Mouse (Mus musculus): Measurements from ENCODE around the gene Rab23. TPM values are rescaled to one million over a fixed set of nuclear protein-coding genes. Genes with fewer than 3 reads are reported as not detected.

Rab23 gene
- polyA plus RNA-seq, 1 experiment from 2014 or later: 23.7 TPM

DNA sequence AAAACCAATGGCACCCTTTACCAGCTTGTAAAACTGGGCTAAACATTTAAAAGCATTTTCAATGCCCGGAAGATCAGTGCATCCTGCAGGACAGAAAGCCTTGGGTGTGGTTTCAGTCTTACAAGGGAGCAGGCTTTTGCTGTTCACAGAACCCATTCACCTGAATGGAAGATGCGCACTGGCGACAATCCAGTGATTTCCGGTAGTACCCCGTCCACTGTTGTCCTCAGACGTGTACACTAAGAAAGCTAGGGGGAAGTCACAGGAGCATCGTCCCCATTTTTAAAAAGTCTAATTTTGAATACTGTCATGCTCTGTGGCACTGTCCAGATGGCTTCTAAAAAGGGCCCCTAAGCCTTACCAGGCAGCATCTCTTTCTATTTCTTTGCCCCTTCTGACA lies 36.1 kb downstream of the Rab23 start:
- 74% methylated on average over 7 of the region's 7 CpGs for WGBS

GRCm38 (mm10) chr1:33756258-33757032 lies 36.8 kb downstream of the Rab23 start:
- H3K4me3 ChIP-seq (ENCODE audit: low read depth, low read length): peak overlapping the region; percentile 63
- no peaks in the 10 kb centered on the region for H3K9me3 ChIP-seq (replicated peaks; ENCODE audit: control insufficient read depth, low read length)
- ATAC-seq (no peak), DNase-seq (ENCODE audit: low spot score) (no peak)
- H3K4me2 ChIP-seq (ENCODE audit: low read length): peak overlapping the region; percentile 96
- no peak overlapping the region for H3K27ac ChIP-seq (ENCODE audit: low read depth, low read length)
- H3K27me3 ChIP-seq (replicated peaks; ENCODE audit: control insufficient read depth, insufficient read depth, low read length): no peaks in the 10 kb centered on the region
- H3K9ac ChIP-seq (ENCODE audit: low read length): peak overlapping the region; percentile 79
- 21% methylated on average over 18 of the region's 18 CpGs for WGBS
- peaks cover 7% of the 10 kb centered on the region; the same call in 1 of the 2 replicates for H3K36me3 ChIP-seq (ENCODE audit: control insufficient read depth, insufficient read depth, low read length)
- peaks cover 10% of the 10 kb centered on the region; the same call in 1 of the 2 replicates for H3K4me1 ChIP-seq (ENCODE audit: control insufficient read depth, insufficient read depth, low read length)

More for the DNA sequence above, 36.1 kb downstream of the Rab23 start:
- H3K9me3 ChIP-seq (replicated peaks; ENCODE audit: control insufficient read depth, low read length): no peaks in the 10 kb centered on the region
- H3K4me1 ChIP-seq (ENCODE audit: control insufficient read depth, insufficient read depth, low read length): peaks cover 10% of the 10 kb centered on the region; the same call in 1 of the 2 replicates
- H3K36me3 ChIP-seq (ENCODE audit: control insufficient read depth, insufficient read depth, low read length): peaks cover 6% of the 10 kb centered on the region; the same call in 1 of the 2 replicates
- no peak overlapping the region for H3K4me3 ChIP-seq (ENCODE audit: low read depth, low read length)
- DNase-seq (ENCODE audit: low spot score) (no peak), ATAC-seq (no peak)
- no peak overlapping the region for H3K27ac ChIP-seq (ENCODE audit: low read depth, low read length)
- H3K9ac ChIP-seq (ENCODE audit: low read length): no peak overlapping the region
- peak overlapping the region; percentile 96 for H3K4me2 ChIP-seq (ENCODE audit: low read length)
- no peaks in the 10 kb centered on the region for H3K27me3 ChIP-seq (replicated peaks; ENCODE audit: control insufficient read depth, insufficient read depth, low read length)

GRCm38 (mm10) chr1:33757033-33757413 lies 37.3 kb downstream of the Rab23 start:
- H3K9ac ChIP-seq (ENCODE audit: low read length): peak overlapping the region; percentile 79
- no peaks in the 10 kb centered on the region for H3K9me3 ChIP-seq (replicated peaks; ENCODE audit: control insufficient read depth, low read length)
- DNase-seq (ENCODE audit: low spot score) (peak; percentile 41), ATAC-seq (peak; percentile 43)
- H3K27me3 ChIP-seq (replicated peaks; ENCODE audit: control insufficient read depth, insufficient read depth, low read length): no peaks in the 10 kb centered on the region
- peak overlapping the region; percentile 63 for H3K4me3 ChIP-seq (ENCODE audit: low read depth, low read length)
- H3K27ac ChIP-seq (ENCODE audit: low read depth, low read length): no peak overlapping the region
- whole genome bisulfite sequencing: 8% methylated on average over 14 of the region's 14 CpGs
- H3K36me3 ChIP-seq (ENCODE audit: control insufficient read depth, insufficient read depth, low read length): peaks cover 7% of the 10 kb centered on the region; the same call in 1 of the 2 replicates
- H3K4me1 ChIP-seq (ENCODE audit: control insufficient read depth, insufficient read depth, low read length): peaks cover 10% of the 10 kb centered on the region; the same call in 1 of the 2 replicates
- H3K4me2 ChIP-seq (ENCODE audit: low read length): peak overlapping the region; percentile 96

DNA sequence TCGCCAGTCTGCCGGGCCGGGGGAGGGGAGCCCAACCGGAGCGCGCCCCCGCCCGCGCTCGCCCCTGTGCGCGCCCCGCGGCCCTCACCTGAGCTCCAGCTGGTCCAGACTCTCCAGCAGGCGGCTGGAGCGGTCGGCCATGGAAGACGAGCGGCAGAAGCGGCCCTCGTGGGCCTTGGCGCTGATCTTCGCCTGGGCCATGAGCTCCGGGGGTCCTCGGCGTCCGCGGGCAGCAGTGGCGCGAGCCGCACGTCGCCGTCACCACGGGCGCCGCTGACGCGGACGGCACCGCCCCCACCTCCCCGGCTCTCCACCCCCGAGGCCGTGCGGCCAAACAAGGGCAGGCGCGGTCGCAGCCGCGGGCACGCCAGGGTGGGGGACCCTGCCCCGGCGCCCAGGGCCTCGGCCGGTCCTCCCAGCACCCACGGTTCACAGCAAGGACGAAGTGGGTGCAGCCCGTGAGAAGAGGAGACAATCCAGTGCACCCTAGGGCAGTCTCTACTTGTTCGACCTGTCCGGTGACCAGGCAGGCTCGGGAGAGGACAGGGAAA lies 37.9 kb downstream of the Rab23 start, which contains the start of gene Bag2:
TSS of gene Bag2 (minus strand) at position 305 of the 551 bp plus-strand sequence.
- ATAC-seq (peak; percentile 87), DNase-seq (ENCODE audit: low spot score) (peak; percentile 44)
- WGBS: under 1% methylated on average over 59 of the region's 61 CpGs
- Histone ChIP-seq H3K36me3 (ENCODE audit: control insufficient read depth, insufficient read depth, low read length) (peaks cover 7% of the 10 kb centered on the region; the same call in 1 of the 2 replicates), H3K27me3 (replicated peaks; ENCODE audit: control insufficient read depth, insufficient read depth, low read length) (no peaks in the 10 kb centered on the region), H3K9me3 (replicated peaks; ENCODE audit: control insufficient read depth, low read length) (no peaks in the 10 kb centered on the region), H3K27ac (ENCODE audit: low read depth, low read length) (no peak within 1 kb of the TSS), H3K4me2 (ENCODE audit: low read length) (peak within 1 kb of the TSS; percentile 96), H3K4me3 (ENCODE audit: low read depth, low read length) (peak within 1 kb of the TSS; percentile 63), H3K4me1 (ENCODE audit: control insufficient read depth, insufficient read depth, low read length) (peaks cover 10% of the 10 kb centered on the region; the same call in 1 of the 2 replicates), H3K9ac (ENCODE audit: low read length) (peak within 1 kb of the TSS; percentile 79)

GRCm38 (mm10) chr1:33758488-33758887 lies 38.8 kb downstream of the Rab23 start:
- ATAC-seq (no peak), DNase-seq (ENCODE audit: low spot score) (no peak)
- Histone ChIP-seq H3K4me3 (ENCODE audit: low read depth, low read length) (no peak overlapping the region), H3K9me3 (replicated peaks; ENCODE audit: control insufficient read depth, low read length) (no peaks in the 10 kb centered on the region), H3K4me2 (ENCODE audit: low read length) (no peak overlapping the region), H3K27me3 (replicated peaks; ENCODE audit: control insufficient read depth, insufficient read depth, low read length) (no peaks in the 10 kb centered on the region), H3K36me3 (ENCODE audit: control insufficient read depth, insufficient read depth, low read length) (peaks cover 12% of the 10 kb centered on the region; the same call in 1 of the 2 replicates), H3K9ac (ENCODE audit: low read length) (no peak overlapping the region), H3K4me1 (ENCODE audit: control insufficient read depth, insufficient read depth, low read length) (peaks cover 10% of the 10 kb centered on the region; the same call in 1 of the 2 replicates), H3K27ac (ENCODE audit: low read depth, low read length) (no peak overlapping the region)
- 64% methylated on average over 4 of the region's 4 CpGs for WGBS

GRCm38 (mm10) chr1:33763826-33764225 lies 44.1 kb downstream of the Rab23 start:
- ATAC-seq: no peak
- WGBS: 76% methylated on average over 2 of the region's 2 CpGs
- Histone ChIP-seq H3K27ac (ENCODE audit: low read depth, low read length) (no peak overlapping the region), H3K9ac (ENCODE audit: low read length) (no peak overlapping the region), H3K9me3 (replicated peaks; ENCODE audit: control insufficient read depth, low read length) (no peaks in the 10 kb centered on the region), H3K4me2 (ENCODE audit: low read length) (no peak overlapping the region), H3K27me3 (replicated peaks; ENCODE audit: control insufficient read depth, insufficient read depth, low read length) (no peaks in the 10 kb centered on the region), H3K4me1 (ENCODE audit: control insufficient read depth, insufficient read depth, low read length) (no peaks in the 10 kb centered on the region), H3K36me3 (ENCODE audit: control insufficient read depth, insufficient read depth, low read length) (peaks cover 44% of the 10 kb centered on the region), H3K4me3 (ENCODE audit: low read depth, low read length) (no peak overlapping the region)
- DNase-seq (ENCODE audit: low spot score): no peak

- Histone ChIP-seq H3K4me3 (ENCODE audit: low read depth, low read length) (no peak overlapping the region), H3K27ac (ENCODE audit: low read depth, low read length) (no peak overlapping the region), H3K9me3 (replicated peaks; ENCODE audit: control insufficient read depth, low read length) (no peaks in the 10 kb centered on the region), H3K36me3 (ENCODE audit: control insufficient read depth, insufficient read depth, low read length) (peaks cover 55% of the 10 kb centered on the region), H3K4me2 (ENCODE audit: low read length) (no peak overlapping the region), H3K4me1 (ENCODE audit: control insufficient read depth, insufficient read depth, low read length) (no peaks in the 10 kb centered on the region), H3K27me3 (replicated peaks; ENCODE audit: control insufficient read depth, insufficient read depth, low read length) (no peaks in the 10 kb centered on the region), H3K9ac (ENCODE audit: low read length) (no peak overlapping the region)
- DNase-seq (ENCODE audit: low spot score) (no peak), ATAC-seq (no peak)
- WGBS: 89% methylated on average over 11 of the region's 11 CpGs
Observed at GRCm38 (mm10) chr1:33765468-33766080, 45.9 kb downstream of the Rab23 start.

DNA sequence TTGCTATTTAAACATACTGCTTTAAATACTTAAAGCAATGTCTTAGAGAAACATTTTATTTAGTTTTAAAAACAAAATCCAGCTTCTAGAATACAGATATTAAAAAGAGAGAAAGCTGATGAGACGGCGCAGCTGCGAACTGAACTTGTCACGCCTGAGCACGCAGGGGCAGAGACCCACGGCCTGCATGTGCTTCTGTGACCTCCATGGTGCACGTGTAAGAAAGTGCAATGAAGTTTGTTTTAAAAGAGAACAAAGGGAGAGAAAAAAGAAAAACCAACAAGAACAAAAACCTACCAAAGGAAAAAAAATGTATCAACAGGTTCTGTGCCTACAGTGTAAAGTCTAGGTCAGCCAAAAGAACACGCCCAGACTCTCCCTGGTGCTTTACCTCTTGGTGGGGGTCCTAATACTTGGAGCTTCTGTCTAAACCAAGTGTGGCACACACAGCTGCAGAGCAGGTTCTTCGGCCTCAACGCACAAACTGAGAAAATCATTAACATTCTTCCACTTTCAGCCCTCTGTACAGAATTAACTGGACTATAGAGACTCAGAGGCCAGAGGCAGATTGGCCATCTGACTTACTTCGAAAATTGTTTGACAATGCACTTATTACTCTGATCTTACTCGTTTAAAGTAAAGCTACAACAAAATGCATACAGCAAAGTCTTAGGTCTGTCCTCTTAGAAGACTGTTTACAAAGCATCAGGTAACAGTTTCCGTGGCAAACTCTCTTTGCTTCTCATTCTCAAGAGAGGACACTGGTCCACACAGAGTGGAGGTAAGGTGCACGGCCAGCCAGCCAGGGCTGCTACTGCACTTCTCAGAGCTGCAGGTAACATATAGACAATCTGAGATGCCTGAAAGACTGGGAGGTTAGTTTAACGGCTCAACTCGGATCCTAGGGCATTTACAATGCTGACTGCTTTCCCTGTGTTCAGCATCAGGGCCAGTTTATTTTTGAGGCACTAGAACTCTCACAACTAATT lies 47.1 kb downstream of the Rab23 start:
- no peak for ATAC-seq
- no peak for DNase-seq (ENCODE audit: low spot score)
- Histone ChIP-seq H3K27me3 (replicated peaks; ENCODE audit: control insufficient read depth, insufficient read depth, low read length) (no peaks in the 10 kb centered on the region), H3K9me3 (replicated peaks; ENCODE audit: control insufficient read depth, low read length) (no peaks in the 10 kb centered on the region), H3K9ac (ENCODE audit: low read length) (no peak overlapping the region), H3K36me3 (ENCODE audit: control insufficient read depth, insufficient read depth, low read length) (peaks cover 64% of the 10 kb centered on the region), H3K27ac (ENCODE audit: low read depth, low read length) (no peak overlapping the region), H3K4me1 (ENCODE audit: control insufficient read depth, insufficient read depth, low read length) (no peaks in the 10 kb centered on the region), H3K4me3 (ENCODE audit: low read depth, low read length) (no peak overlapping the region), H3K4me2 (ENCODE audit: low read length) (no peak overlapping the region)
- 62% methylated on average over 16 of the region's 16 CpGs for WGBS

Measured in forebrain, embryonic 14.5 days (tissue).